Mouse (Mus musculus): ENCODE data around the gene Gm5089. TPM values are rescaled to one million over a fixed set of nuclear protein-coding genes. Genes with fewer than 3 reads are reported as not detected.
"Not testable (repeated sequence)": the region's sequence is repeated elsewhere in the genome, so short reads cannot be mapped to it uniquely, and the experiment has no call there.

Gm5089 gene
- polyA plus RNA-seq, 1 experiment from 2014 or later = not detected

DNA sequence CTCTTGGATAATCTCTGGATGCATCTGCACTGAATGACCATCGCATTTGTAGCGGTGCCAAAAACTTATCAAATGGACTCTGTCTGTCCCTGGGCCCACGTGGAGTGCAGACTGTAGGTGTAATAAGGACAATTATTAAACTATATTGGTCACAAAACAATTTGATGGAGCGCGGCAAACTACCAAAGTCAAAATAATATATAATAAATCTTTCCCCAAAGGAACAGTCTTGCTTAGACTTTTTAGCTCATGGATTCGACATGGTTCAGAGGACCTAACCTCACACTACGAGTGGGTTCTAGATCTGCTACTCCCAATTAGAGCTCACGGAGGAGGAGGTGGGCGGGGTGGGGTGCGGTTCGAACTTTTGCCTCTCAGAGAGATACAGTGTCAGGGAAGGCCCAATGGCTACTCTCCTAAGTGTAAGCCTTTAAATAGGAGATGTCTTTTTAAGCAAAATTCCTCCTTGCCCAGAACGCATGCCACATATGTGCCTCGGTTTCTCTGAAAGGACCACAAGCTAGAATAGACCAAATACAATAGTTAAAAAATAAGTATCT, 15.1 kb upstream of the Gm5089 start:
- H3K4me2 ChIP-seq (ENCODE audit: low read depth, low read length) = no peak overlapping the region
- no peak for ATAC-seq
- no peak overlapping the region for H3K27ac ChIP-seq (ENCODE audit: low read length)
- H3K9ac ChIP-seq (ENCODE audit: low read depth, low read length) = no peak overlapping the region
- H3K36me3 ChIP-seq (ENCODE audit: control insufficient read depth, insufficient read depth, low read length) = no peaks in the 10 kb centered on the region
- H3K9me3 ChIP-seq (ENCODE audit: control insufficient read depth, low read length) = no peaks in the 10 kb centered on the region
- peaks cover 17% of the 10 kb centered on the region for H3K4me1 ChIP-seq (ENCODE audit: control insufficient read depth, insufficient read depth, low read length)
- 22% methylated on average over 13 of the region's 13 CpGs for WGBS
- no peak overlapping the region for H3K4me3 ChIP-seq (ENCODE audit: low read length)
- H3K27me3 ChIP-seq (replicated peaks; ENCODE audit: control insufficient read depth, insufficient read depth, low read length) = peaks cover 82% of the 10 kb centered on the region

DNA sequence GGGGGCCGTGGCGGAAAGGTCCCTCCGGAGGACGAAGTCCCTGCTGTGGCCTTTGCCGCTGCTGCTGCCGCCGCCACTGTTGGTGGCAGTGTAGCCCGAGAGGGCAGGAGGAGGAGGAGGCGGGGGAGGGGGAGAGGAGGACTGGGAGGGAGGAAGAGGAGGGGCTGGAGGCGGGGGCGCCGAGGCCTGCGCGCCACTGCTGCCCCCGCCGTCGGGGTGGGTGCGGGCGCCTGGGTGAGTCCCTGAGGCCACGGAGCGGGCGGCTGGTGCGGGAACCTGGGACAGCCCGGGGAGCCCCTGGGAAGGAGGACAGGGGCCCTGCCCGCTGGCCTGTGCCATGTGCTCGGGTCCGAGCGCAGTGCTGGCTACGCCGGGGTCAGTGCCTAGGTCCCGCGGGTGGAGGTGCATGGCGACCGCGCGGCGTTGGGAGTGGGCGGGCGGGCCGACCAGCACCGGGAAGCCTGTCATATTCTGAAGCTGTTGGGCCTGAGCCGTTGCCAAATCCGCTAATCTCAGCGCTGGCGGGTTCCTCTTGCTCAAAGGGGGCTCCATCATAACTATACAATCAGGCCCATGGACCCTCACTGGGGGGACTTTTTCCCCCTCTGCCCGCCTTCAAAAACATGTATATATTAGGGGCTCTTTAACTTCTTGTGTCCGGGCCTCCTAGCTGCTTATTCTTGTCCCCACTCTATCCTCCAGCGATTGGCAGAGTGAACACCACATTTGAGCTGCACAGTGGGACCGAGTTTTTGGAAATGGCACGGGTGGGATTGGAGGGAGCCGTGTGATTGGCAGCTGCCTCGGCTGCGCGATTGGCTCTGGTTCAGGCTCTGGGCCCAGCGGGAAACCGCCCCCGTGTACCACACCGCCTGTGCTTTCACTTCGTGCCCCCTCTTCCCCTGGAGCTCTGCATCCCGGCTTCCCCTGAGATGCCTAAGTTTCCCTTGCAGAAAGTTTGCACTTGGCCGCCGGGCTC, 14.1 kb upstream of the Gm5089 start, which contains the start of gene Zic5:
Zic5 (minus strand) TSS at position 915 of the 979 bp plus-strand sequence.
- Histone ChIP-seq H3K9ac (ENCODE audit: low read depth, low read length) (peak within 1 kb of the TSS; percentile 19; the same call in 1 of the 2 replicates), H3K36me3 (ENCODE audit: control insufficient read depth, insufficient read depth, low read length) (no peaks in the 10 kb centered on the region), H3K4me2 (ENCODE audit: low read depth, low read length) (peak within 1 kb of the TSS; percentile 94), H3K9me3 (ENCODE audit: control insufficient read depth, low read length) (no peaks in the 10 kb centered on the region), H3K4me1 (ENCODE audit: control insufficient read depth, insufficient read depth, low read length) (peaks cover 17% of the 10 kb centered on the region), H3K27ac (ENCODE audit: low read length) (no peak within 1 kb of the TSS), H3K27me3 (replicated peaks; ENCODE audit: control insufficient read depth, insufficient read depth, low read length) (peaks cover 85% of the 10 kb centered on the region), H3K4me3 (ENCODE audit: low read length) (peak within 1 kb of the TSS; percentile 55)
- under 1% methylated on average over 57 of the region's 62 CpGs for WGBS
- peak; percentile 24 for ATAC-seq

DNA sequence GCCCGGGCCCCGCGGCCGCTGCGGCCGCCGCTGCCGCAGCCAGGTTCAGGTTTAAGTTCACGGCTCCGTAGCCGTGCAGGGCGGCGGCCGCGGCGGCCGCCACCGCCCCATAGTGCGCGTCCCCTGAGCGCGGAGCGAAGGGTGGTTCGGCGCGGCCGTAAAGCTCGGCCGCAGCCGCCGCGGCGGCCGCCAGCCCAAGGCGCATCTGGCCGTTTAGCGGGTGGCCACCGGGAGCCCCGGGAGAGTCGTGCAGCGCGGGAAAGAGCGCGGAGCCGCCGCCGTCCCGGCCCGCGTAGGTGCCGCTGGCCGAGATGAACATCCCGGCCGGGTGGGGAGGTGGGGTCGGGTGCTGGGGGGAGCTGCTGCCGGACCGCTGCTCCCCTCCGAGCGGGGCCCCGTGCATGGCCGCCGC, 13.4 kb upstream of the Gm5089 start:
- Histone ChIP-seq H3K4me2 (ENCODE audit: low read depth, low read length) (peak overlapping the region; percentile 94), H3K9ac (ENCODE audit: low read depth, low read length) (peak overlapping the region; percentile 19; the same call in 1 of the 2 replicates), H3K36me3 (ENCODE audit: control insufficient read depth, insufficient read depth, low read length) (no peaks in the 10 kb centered on the region), H3K4me3 (ENCODE audit: low read length) (peak overlapping the region; percentile 55), H3K27ac (ENCODE audit: low read length) (no peak overlapping the region), H3K9me3 (ENCODE audit: control insufficient read depth, low read length) (no peaks in the 10 kb centered on the region), H3K4me1 (ENCODE audit: control insufficient read depth, insufficient read depth, low read length) (peaks cover 17% of the 10 kb centered on the region), H3K27me3 (replicated peaks; ENCODE audit: control insufficient read depth, insufficient read depth, low read length) (peaks cover 87% of the 10 kb centered on the region)
- under 1% methylated on average over 46 of the region's 62 CpGs for WGBS
- ATAC-seq = peak; percentile 55

DNA sequence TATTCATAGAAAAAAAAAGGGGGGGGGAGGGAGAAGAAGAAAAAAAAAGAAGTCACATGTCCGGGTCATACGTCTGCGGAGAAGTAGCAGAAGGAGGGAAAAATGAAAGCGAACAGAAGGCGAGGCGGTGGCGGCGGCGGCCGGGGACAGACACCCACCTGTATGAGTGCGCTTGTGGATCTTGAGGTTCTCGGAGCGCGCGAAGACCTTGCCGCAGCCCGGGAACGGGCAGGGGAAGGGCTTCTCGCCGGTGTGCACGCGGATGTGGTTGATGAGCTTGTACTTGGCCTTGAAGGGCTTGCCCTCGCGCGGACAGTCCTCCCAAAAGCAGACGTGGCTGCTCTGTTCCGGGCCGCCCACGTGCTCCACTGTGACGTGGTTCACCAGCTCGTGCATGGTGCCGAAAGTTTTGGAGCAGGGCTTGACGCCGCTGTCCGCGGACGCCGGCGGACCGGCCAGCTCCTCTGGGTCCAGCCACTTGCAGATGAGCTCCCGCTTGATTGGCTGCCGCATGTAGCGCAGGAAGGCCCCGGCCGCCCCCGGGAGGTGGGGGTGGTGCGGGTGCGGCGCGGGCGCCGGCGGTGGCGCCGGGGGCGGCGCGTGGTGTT, 12.9 kb upstream of the Gm5089 start:
- ATAC-seq = peak; percentile 69
- not testable (repeated sequence) for H3K9me3 ChIP-seq (ENCODE audit: control insufficient read depth, low read length); H3K27ac ChIP-seq (ENCODE audit: low read length); H3K36me3 ChIP-seq (ENCODE audit: control insufficient read depth, insufficient read depth, low read length)
- H3K4me1 ChIP-seq (ENCODE audit: control insufficient read depth, insufficient read depth, low read length) = peaks cover 17% of the 10 kb centered on the region
- H3K9ac ChIP-seq (ENCODE audit: low read depth, low read length) = 0 out of 2 replicates have a peak overlapping the region, but pooled peaks have one; percentile 19
- peaks cover 82% of the 10 kb centered on the region for H3K27me3 ChIP-seq (replicated peaks; ENCODE audit: control insufficient read depth, insufficient read depth, low read length)
- H3K4me2 ChIP-seq (ENCODE audit: low read depth, low read length) = peak overlapping the region; percentile 94
- H3K4me3 ChIP-seq (ENCODE audit: low read length) = peak overlapping the region; percentile 55
- WGBS = under 1% methylated on average over 58 of the region's 58 CpGs

DNA sequence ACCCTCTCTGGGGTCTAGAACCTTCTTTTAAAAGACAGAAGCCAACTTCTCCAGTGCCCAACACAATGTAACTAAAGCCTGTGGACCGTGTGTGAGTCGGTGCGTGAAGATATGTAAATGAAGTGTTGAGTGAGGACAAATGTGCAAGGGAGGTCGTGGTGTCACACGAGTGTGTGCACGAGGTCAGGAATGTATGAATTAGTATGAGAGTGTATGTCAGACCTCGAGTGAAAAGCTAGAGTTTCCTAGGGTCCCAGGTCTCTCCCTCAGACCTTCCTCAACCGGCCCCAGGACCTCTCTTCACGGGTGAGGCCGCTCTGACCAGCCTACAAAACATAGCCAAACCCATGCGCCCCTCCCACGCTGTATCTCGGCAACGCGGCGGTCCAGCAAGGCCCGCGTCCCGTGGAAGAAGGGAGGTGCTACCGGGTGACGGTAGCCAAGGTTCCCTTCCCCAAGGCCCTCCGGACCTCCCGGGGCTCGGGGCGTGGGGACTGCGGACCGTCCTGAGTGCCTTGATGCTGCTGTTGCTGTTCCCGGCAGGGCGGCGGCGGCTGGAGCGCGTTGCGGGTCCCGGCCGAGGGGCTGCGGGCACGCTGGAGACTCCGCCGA, 12.3 kb upstream of the Gm5089 start:
- no peak overlapping the region for H3K9ac ChIP-seq (ENCODE audit: low read depth, low read length)
- ATAC-seq = no peak
- WGBS = 2% methylated on average over 40 of the region's 40 CpGs
- no peaks in the 10 kb centered on the region for H3K9me3 ChIP-seq (ENCODE audit: control insufficient read depth, low read length)
- no peak overlapping the region for H3K27ac ChIP-seq (ENCODE audit: low read length)
- H3K36me3 ChIP-seq (ENCODE audit: control insufficient read depth, insufficient read depth, low read length) = no peaks in the 10 kb centered on the region
- H3K4me2 ChIP-seq (ENCODE audit: low read depth, low read length) = peak overlapping the region; percentile 94
- peak overlapping the region; percentile 55 for H3K4me3 ChIP-seq (ENCODE audit: low read length)
- H3K27me3 ChIP-seq (replicated peaks; ENCODE audit: control insufficient read depth, insufficient read depth, low read length) = peaks cover 75% of the 10 kb centered on the region
- peaks cover 17% of the 10 kb centered on the region for H3K4me1 ChIP-seq (ENCODE audit: control insufficient read depth, insufficient read depth, low read length)

DNA sequence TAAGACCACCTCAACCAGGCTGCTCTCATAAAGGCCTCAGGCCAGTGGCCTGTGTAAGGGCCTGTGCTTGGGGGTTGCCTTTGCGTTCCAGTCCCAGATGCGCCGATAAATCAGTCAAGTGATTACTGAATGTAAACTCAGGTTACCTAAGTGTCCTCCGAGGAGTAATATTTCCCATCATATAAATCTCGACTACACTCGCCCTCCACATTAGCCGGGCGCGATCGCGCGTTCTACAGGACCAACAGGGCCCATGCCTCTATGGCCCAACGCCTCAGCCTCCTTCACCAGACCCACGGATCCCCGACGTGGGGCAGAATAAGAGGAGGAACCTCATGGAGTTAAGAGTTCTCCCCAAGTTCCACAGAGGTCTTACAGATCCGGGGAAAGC, 11.8 kb upstream of the Gm5089 start:
- WGBS = 16% methylated on average over 17 of the region's 17 CpGs
- Histone ChIP-seq H3K36me3 (ENCODE audit: control insufficient read depth, insufficient read depth, low read length) (no peaks in the 10 kb centered on the region), H3K27ac (ENCODE audit: low read length) (no peak overlapping the region), H3K9me3 (ENCODE audit: control insufficient read depth, low read length) (no peaks in the 10 kb centered on the region), H3K27me3 (replicated peaks; ENCODE audit: control insufficient read depth, insufficient read depth, low read length) (peaks cover 70% of the 10 kb centered on the region), H3K9ac (ENCODE audit: low read depth, low read length) (no peak overlapping the region), H3K4me2 (ENCODE audit: low read depth, low read length) (no peak overlapping the region), H3K4me1 (ENCODE audit: control insufficient read depth, insufficient read depth, low read length) (peaks cover 17% of the 10 kb centered on the region), H3K4me3 (ENCODE audit: low read length) (no peak overlapping the region)
- no peak for ATAC-seq

DNA sequence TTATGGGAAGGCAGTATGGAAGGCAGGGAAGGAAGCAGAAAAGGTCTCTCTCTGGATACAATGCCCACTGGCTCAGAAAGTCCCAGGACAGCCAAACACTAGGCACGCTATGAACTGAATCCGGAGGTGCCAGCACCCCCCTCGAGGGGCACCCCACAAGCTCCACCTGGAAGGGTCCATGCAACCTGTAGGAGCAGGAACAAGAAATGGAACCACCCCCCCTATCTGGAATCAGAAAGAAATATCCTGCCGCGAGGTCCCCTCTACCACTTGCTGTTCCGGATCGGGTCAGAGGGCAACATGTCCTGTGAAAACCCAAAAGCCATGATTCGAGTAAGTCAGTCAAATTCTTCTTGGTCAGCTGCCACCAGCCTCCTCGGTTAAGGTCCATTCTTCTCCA, 11.1 kb upstream of the Gm5089 start:
- WGBS = 28% methylated on average over 9 of the region's 9 CpGs
- Histone ChIP-seq H3K27ac (ENCODE audit: low read length) (no peak overlapping the region), H3K4me2 (ENCODE audit: low read depth, low read length) (no peak overlapping the region), H3K27me3 (replicated peaks; ENCODE audit: control insufficient read depth, insufficient read depth, low read length) (peaks cover 66% of the 10 kb centered on the region), H3K9ac (ENCODE audit: low read depth, low read length) (no peak overlapping the region), H3K36me3 (ENCODE audit: control insufficient read depth, insufficient read depth, low read length) (no peaks in the 10 kb centered on the region), H3K4me1 (ENCODE audit: control insufficient read depth, insufficient read depth, low read length) (peaks cover 17% of the 10 kb centered on the region), H3K9me3 (ENCODE audit: control insufficient read depth, low read length) (no peaks in the 10 kb centered on the region), H3K4me3 (ENCODE audit: low read length) (no peak overlapping the region)
- no peak for ATAC-seq

DNA sequence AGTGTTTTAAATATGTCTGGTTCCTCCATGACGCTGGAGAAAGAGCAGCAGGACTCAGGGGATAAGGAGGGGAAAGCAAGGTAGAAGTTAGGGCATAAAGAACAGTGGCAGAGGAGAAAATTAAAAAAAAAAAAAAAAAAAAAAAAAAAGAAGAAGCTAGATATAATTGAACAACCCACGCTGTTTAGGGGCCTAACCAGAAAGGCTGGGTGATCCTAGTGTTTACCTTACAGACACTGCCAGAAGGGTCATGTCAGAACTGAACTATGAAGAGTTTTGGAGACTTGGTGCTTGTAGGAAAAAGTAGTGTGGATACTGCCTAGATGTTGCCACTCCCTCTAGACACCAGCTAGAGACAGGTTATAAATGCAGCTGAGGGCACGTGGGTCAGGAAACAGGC, 10.6 kb upstream of the Gm5089 start:
- WGBS = 33% methylated on average over 3 of the region's 3 CpGs
- Histone ChIP-seq H3K9ac (ENCODE audit: low read depth, low read length) (no peak overlapping the region), H3K27ac (ENCODE audit: low read length) (no peak overlapping the region), H3K9me3 (ENCODE audit: control insufficient read depth, low read length) (no peaks in the 10 kb centered on the region), H3K4me1 (ENCODE audit: control insufficient read depth, insufficient read depth, low read length) (peaks cover 17% of the 10 kb centered on the region), H3K4me2 (ENCODE audit: low read depth, low read length) (no peak overlapping the region), H3K27me3 (replicated peaks; ENCODE audit: control insufficient read depth, insufficient read depth, low read length) (peaks cover 61% of the 10 kb centered on the region), H3K4me3 (ENCODE audit: low read length) (no peak overlapping the region), H3K36me3 (ENCODE audit: control insufficient read depth, insufficient read depth, low read length) (no peaks in the 10 kb centered on the region)
- ATAC-seq = no peak

DNA sequence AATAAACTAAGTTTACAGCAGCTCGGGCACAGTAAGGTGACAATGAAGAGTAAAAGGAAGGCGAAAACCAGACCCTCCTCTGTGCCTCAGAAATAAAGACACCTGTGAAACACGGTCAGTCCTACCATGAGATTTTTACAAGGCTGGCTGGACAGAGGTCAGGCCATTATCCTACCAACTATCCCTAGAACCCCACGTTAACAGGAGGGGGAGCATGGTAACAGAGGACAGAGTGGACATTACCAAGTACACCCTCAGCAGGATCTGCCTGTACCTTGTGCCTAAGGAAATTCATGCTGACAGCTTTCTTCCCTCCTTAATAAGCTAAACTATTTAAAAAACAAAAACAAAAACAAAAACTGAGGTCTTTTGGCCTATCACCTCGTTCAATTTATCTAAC, 9.3 kb upstream of the Gm5089 start:
- peaks cover 53% of the 10 kb centered on the region for H3K27me3 ChIP-seq (replicated peaks; ENCODE audit: control insufficient read depth, insufficient read depth, low read length)

More for the DNA sequence above, 9.3 kb upstream of the Gm5089 start:
- H3K36me3 ChIP-seq (ENCODE audit: control insufficient read depth, insufficient read depth, low read length) = no peaks in the 10 kb centered on the region
- H3K4me1 ChIP-seq (ENCODE audit: control insufficient read depth, insufficient read depth, low read length) = peaks cover 17% of the 10 kb centered on the region
- H3K4me3 ChIP-seq (ENCODE audit: low read length) = no peak overlapping the region
- no peak for ATAC-seq
- WGBS = 49% methylated on average over 5 of the region's 5 CpGs
- H3K9me3 ChIP-seq (ENCODE audit: control insufficient read depth, low read length) = no peaks in the 10 kb centered on the region
- no peak overlapping the region for H3K27ac ChIP-seq (ENCODE audit: low read length)
- H3K9ac ChIP-seq (ENCODE audit: low read depth, low read length) = no peak overlapping the region
- H3K4me2 ChIP-seq (ENCODE audit: low read depth, low read length) = no peak overlapping the region

All from intestine, embryonic 16.5 days (tissue).